Mouse (Mus musculus): ENCODE results near the gene Gdf15. TPM values are rescaled to one million over a fixed set of nuclear protein-coding genes. Genes with fewer than 3 reads are reported as not detected.

Gene Gdf15
- total RNA-seq (2014; rRNA removed) (0.22 and 1.8 TPM in 2 replicates), polyA plus RNA-seq (2015; fragmentation: Nextera tagmentation; extraction: Ambion mirVana) (0.26 and 0.32 TPM in 2 replicates)

GRCm38 (mm10) chr8:70632346-70632892 is at the start of gene Gdf15:
TSS of gene Gdf15 (minus strand) at chr8:70632456.
- H3K27ac ChIP-seq (ENCODE audit: low read depth, low read length), result no peak within 1 kb of the TSS
- H3K36me3 ChIP-seq (ENCODE audit: insufficient read depth, low read length), result no peaks in the 10 kb centered on the region
- H3K4me2 ChIP-seq (ENCODE audit: low read depth, low read length, poor library complexity, severe bottlenecking), result no peak within 1 kb of the TSS
- ATAC-seq (ENCODE audit: low FRiP score) (no peak), DNase-seq (ENCODE audit: low spot score) (no peak)
- peaks cover 7% of the 10 kb centered on the region; the same call in 1 of the 2 replicates for H3K27me3 ChIP-seq (ENCODE audit: insufficient read depth, low read length)
- H3K9me3 ChIP-seq (ENCODE audit: low read length), result no peaks in the 10 kb centered on the region
- no peak within 1 kb of the TSS for H3K4me3 ChIP-seq (ENCODE audit: low read depth, low read length)
- no peak for TF ChIP-seq CTCF (IDR thresholded peaks at IDR 0.05)
- no peak within 1 kb of the TSS for H3K9ac ChIP-seq (replicated peaks; ENCODE audit: low read length, poor library complexity, severe bottlenecking)
- WGBS, result 82% methylated on average over 6 of the region's 6 CpGs
- no peaks in the 10 kb centered on the region for H3K4me1 ChIP-seq (ENCODE audit: insufficient read depth, low read length)

- WGBS, result 66% methylated on average over 3 of the region's 3 CpGs
- TF ChIP-seq CTCF (IDR thresholded peaks at IDR 0.05), result no peak
Measured at GRCm38 (mm10) chr8:70681410-70681809, 49.2 kb upstream of the Gdf15 start.

GRCm38 (mm10) chr8:70680039-70680438 is 47.8 kb upstream of the Gdf15 start:
- Histone ChIP-seq H3K4me1 (ENCODE audit: insufficient read depth, low read length) (no peaks in the 10 kb centered on the region; the same call in 1 of the 2 replicates), H3K27ac (ENCODE audit: low read depth, low read length) (no peak overlapping the region), H3K9ac (replicated peaks; ENCODE audit: low read length, poor library complexity, severe bottlenecking) (no peak overlapping the region), H3K27me3 (ENCODE audit: insufficient read depth, low read length) (no peaks in the 10 kb centered on the region), H3K36me3 (ENCODE audit: insufficient read depth, low read length) (peaks cover 17% of the 10 kb centered on the region; the same call in 1 of the 2 replicates), H3K4me3 (ENCODE audit: low read depth, low read length) (no peak overlapping the region), H3K4me2 (ENCODE audit: low read depth, low read length, poor library complexity, severe bottlenecking) (no peak overlapping the region), H3K9me3 (ENCODE audit: low read length) (no peaks in the 10 kb centered on the region)
- WGBS, result 92% methylated on average over 3 of the region's 3 CpGs
- DNase-seq (ENCODE audit: low spot score) (no peak), ATAC-seq (ENCODE audit: low FRiP score) (no peak)
- TF ChIP-seq CTCF (IDR thresholded peaks at IDR 0.05), result no peak

More at GRCm38 (mm10) chr8:70681410-70681809, 49.2 kb upstream of the Gdf15 start:
- peaks cover 17% of the 10 kb centered on the region; the same call in 1 of the 2 replicates for H3K36me3 ChIP-seq (ENCODE audit: insufficient read depth, low read length)
- H3K4me2 ChIP-seq (ENCODE audit: low read depth, low read length, poor library complexity, severe bottlenecking), result no peak overlapping the region
- no peaks in the 10 kb centered on the region for H3K9me3 ChIP-seq (ENCODE audit: low read length)
- no peak overlapping the region for H3K9ac ChIP-seq (replicated peaks; ENCODE audit: low read length, poor library complexity, severe bottlenecking)
- H3K4me3 ChIP-seq (ENCODE audit: low read depth, low read length), result no peak overlapping the region
- ATAC-seq (ENCODE audit: low FRiP score) (no peak), DNase-seq (ENCODE audit: low spot score) (no peak)
- no peak overlapping the region for H3K27ac ChIP-seq (ENCODE audit: low read depth, low read length)
- H3K27me3 ChIP-seq (ENCODE audit: insufficient read depth, low read length), result no peaks in the 10 kb centered on the region
- no peaks in the 10 kb centered on the region; the same call in 1 of the 2 replicates for H3K4me1 ChIP-seq (ENCODE audit: insufficient read depth, low read length)

- no peak for ATAC-seq (ENCODE audit: low FRiP score)
- H3K27me3 ChIP-seq (ENCODE audit: insufficient read depth, low read length), result no peaks in the 10 kb centered on the region
- TF ChIP-seq CTCF (IDR thresholded peaks at IDR 0.05), result no peak
- H3K36me3 ChIP-seq (ENCODE audit: insufficient read depth, low read length), result peaks cover 17% of the 10 kb centered on the region; the same call in 1 of the 2 replicates
- no peak overlapping the region for H3K4me3 ChIP-seq (ENCODE audit: low read depth, low read length)
- H3K9me3 ChIP-seq (ENCODE audit: low read length), result no peaks in the 10 kb centered on the region
- peaks cover 1% of the 10 kb centered on the region; the same call in 1 of the 2 replicates for H3K4me1 ChIP-seq (ENCODE audit: insufficient read depth, low read length)
- 98% methylated on average over 4 of the region's 4 CpGs for WGBS
- no peak for DNase-seq (ENCODE audit: low spot score)
- no peak overlapping the region for H3K9ac ChIP-seq (replicated peaks; ENCODE audit: low read length, poor library complexity, severe bottlenecking)
- no peak overlapping the region for H3K4me2 ChIP-seq (ENCODE audit: low read depth, low read length, poor library complexity, severe bottlenecking)
- no peak overlapping the region for H3K27ac ChIP-seq (ENCODE audit: low read depth, low read length)
Measured at GRCm38 (mm10) chr8:70679404-70679803, 47.1 kb upstream of the Gdf15 start.

- peaks cover 17% of the 10 kb centered on the region; the same call in 1 of the 2 replicates for H3K36me3 ChIP-seq (ENCODE audit: insufficient read depth, low read length)
- no peak overlapping the region for H3K9ac ChIP-seq (replicated peaks; ENCODE audit: low read length, poor library complexity, severe bottlenecking)
- no peaks in the 10 kb centered on the region for H3K9me3 ChIP-seq (ENCODE audit: low read length)
- no peak for DNase-seq (ENCODE audit: low spot score)
- H3K4me3 ChIP-seq (ENCODE audit: low read depth, low read length), result no peak overlapping the region
- no peak for TF ChIP-seq CTCF (IDR thresholded peaks at IDR 0.05)
- ATAC-seq (ENCODE audit: low FRiP score), result no peak
- H3K27me3 ChIP-seq (ENCODE audit: insufficient read depth, low read length), result no peaks in the 10 kb centered on the region
- H3K4me1 ChIP-seq (ENCODE audit: insufficient read depth, low read length), result peaks cover 8% of the 10 kb centered on the region; the same call in 1 of the 2 replicates
- no peak overlapping the region for H3K27ac ChIP-seq (ENCODE audit: low read depth, low read length)
- H3K4me2 ChIP-seq (ENCODE audit: low read depth, low read length, poor library complexity, severe bottlenecking), result no peak overlapping the region
Measured at GRCm38 (mm10) chr8:70678679-70679078, 46.4 kb upstream of the Gdf15 start.

- H3K9me3 ChIP-seq (ENCODE audit: low read length), result no peaks in the 10 kb centered on the region
- H3K4me3 ChIP-seq (ENCODE audit: low read depth, low read length), result no peak overlapping the region
- no peak overlapping the region for H3K4me2 ChIP-seq (ENCODE audit: low read depth, low read length, poor library complexity, severe bottlenecking)
- TF ChIP-seq CTCF (IDR thresholded peaks at IDR 0.05), result no peak
- H3K27ac ChIP-seq (ENCODE audit: low read depth, low read length), result no peak overlapping the region
- 98% methylated on average over 15 of the region's 15 CpGs for WGBS
- H3K4me1 ChIP-seq (ENCODE audit: insufficient read depth, low read length), result peaks cover 8% of the 10 kb centered on the region; the same call in 1 of the 2 replicates
- H3K36me3 ChIP-seq (ENCODE audit: insufficient read depth, low read length), result peaks cover 17% of the 10 kb centered on the region; the same call in 1 of the 2 replicates
- H3K9ac ChIP-seq (replicated peaks; ENCODE audit: low read length, poor library complexity, severe bottlenecking), result no peak overlapping the region
- ATAC-seq (ENCODE audit: low FRiP score) (no peak), DNase-seq (ENCODE audit: low spot score) (no peak)
- no peaks in the 10 kb centered on the region for H3K27me3 ChIP-seq (ENCODE audit: insufficient read depth, low read length)
Measured at GRCm38 (mm10) chr8:70677451-70678080, 45.3 kb upstream of the Gdf15 start.

Measured in midbrain, postnatal 0 days (tissue).